Mouse (Mus musculus) neural tube, embryonic 11.5 days (tissue): Measurements from ENCODE around the gene Serpini2. TPM values are rescaled to one million over a fixed set of nuclear protein-coding genes. Genes with fewer than 3 reads are reported as not detected.

Experiments
- polyA plus RNA-seq: library from polyadenylated mRNA; unstranded; fragments of >200 nt; fragmentation: Nextera tagmentation; extraction: Ambion mirVana; gene quantifications from 2 replicates; pipeline ENCODE4 v1.2.1, GENCODE M21; 2014

The Serpini2 gene
- polyA plus RNA-seq, 1 experiment from 2014 or later: not detected

Other genes starting within 250 kb of the Serpini2 start
- not detected in 2 replicates for gene Zbbx, start 105.0 kb downstream of the Serpini2 start, polyA plus RNA-seq
- gene Wdr49, start 212.1 kb upstream of the Serpini2 start, polyA plus RNA-seq: not detected in 2 replicates